Mouse (Mus musculus) cerebellum, adult (tissue): ENCODE results near the gene Dgki.
A peak's percentile ranks its signal among the peaks of the same experiment; 100 is the strongest.

Experiments
- ATAC-seq: cut with Nextera tagmentation; 2 replicates; pipeline ENCODE4 v1.9.2; 2017; ENCODE audit warnings: mild to moderate bottlenecking, moderate library complexity, mixed read lengths; ENCODE audit not compliant: insufficient number of reproducible peaks, low FRiP score, low TSS enrichment

Dgki gene

DNA sequence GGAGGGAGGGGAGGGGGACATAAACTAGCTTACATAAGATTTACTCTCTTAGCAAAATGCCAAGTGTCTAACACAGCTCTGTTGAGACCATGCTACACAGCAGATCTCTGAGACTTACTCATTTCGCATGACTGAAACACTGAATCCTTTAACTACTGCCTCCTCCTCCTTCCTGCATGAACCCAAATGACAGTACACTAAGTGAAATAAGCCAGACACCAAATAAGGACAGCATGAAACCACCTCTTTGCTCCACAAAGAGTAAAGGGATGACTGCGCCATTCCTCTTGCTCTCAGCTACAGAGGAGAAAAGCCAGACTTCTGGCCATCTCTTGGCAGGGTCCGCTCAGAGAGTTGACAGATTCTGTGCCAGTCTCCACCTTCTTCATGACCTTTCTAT, 217.0 kb downstream of the Dgki start:
- ATAC-seq = no peak

DNA sequence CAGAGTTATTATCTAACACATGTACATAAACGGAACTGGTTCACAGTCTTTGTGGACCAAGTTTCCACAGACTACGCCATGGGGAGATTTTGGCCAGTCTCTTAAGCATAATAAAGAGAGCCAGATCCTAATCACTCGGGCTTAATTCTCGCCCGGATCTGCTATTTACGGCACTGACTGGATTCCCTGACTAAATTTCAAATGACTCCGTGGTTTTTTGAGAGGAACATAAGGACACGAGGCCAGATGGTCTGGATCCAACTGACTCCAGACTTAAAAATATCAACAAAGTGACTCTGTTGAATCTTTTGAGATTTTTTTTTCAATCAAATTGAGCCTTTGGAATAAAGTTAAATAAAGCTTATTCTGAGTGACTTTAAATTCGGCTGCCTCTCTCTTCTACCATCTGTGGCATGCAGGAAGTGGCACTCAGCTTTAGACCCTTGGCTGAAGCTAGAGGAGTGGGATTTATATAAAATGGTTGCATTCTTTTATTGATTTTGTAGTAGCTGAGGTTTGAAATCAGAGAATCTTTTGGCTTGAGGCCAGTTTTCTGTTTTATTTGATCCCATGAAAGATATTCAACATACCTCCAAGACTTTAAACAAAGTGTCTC, 227.5 kb downstream of the Dgki start:
- ATAC-seq = no peak

DNA sequence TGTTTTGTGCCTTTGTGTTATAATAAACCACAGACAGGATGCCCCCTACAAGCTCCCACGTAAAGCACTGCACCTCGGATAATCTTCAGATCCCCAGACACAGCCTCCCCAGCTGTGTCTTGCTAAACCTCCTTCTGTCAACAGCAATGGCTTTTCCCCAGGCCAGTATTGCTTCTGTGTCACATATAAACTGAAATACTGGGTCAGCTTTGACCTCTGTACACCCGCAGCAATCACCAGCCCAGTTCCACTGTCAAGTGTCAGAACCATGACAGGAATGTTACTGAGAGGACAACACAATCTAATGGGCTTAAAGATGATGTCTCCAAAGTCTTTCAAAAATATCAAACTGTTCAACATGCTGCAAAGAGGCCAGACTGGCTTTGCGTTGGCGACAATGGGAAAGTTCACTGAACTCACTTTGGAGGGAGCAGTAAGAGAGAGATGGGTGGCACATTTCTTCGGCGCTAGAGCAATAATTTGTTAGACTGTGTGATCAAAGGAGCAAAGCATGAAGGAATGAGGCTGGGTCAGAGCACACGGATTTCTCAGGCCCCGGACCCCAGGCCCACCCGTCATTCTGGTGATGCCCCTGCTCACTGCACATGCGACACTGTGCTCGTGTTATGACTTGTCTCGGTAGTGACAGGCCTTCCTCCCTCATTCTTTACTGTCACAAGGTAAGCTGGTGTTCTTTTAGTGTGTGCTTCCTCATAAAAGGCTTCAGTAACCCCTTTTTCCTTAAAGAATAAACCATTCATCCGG, 230.0 kb downstream of the Dgki start:
- ATAC-seq = no peak

DNA sequence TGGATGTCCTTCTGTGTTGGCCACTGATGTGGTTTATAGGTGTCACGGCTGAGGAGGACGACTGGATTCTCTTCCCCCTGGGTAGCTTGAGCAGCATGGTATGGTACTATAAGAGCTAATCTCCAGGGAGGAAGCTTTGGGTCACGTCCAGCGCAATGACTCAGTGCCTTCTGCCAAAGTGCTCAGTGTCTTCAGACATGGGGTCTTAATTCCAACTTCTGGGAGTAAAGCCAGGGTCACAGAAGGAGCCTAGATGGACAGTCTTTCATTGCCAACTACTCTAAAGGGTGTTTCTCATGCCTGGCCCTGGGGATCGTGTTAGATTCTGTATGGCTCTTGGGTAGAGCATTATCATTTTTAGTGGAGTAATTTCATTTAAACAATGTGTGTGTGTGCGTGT, 231.2 kb downstream of the Dgki start:
- 0 out of 2 replicates have a peak, but pooled peaks have one; percentile 41 for ATAC-seq

DNA sequence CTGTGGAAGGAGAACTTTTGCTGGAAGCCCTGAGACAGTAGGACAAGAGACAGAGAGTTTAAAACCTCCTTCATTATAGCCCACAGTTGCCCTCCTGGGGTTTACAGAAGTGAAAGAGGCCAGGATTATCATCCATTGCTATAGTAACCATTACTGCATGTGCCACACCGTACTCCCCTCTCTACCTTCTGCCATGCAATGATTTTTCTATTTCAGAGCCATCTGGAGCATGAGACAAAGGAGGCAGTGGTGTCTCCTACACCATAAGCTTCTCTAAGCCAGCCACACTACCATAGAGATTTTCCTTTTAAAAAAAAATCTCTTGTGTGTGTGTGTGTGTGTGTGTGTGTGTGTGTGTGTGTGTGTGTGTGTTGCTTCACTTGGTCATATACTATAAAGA, 232.6 kb downstream of the Dgki start:
- ATAC-seq = no peak

DNA sequence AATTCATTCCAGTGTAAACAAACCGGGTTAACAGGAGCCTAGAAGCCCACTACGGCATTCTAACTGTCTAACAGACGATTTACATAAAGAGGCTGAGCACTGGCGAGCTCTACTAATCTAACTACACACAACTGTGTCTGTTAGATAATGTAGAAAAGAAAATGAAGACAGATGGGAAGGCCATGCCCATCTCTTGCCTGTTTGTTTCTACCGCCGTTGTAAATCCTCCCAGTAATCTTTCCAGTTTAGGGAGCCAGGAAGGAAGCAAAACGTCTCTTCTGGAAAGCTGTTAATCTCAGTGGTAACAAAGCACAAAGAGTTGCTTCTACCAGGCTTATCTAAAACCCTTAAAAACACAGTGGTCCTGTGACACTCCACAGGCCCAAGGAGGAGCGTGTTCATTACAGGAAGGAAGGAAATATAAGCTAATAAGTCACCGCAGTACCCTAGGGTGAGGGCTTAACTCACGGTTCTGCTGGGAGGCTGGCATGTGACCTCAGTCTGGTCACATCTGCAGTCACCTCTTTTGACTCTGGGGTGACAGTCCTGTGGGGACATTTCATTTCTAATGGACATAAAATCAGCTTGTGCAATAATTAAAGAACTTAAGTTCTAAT, 235.7 kb downstream of the Dgki start:
- no peak for ATAC-seq

DNA sequence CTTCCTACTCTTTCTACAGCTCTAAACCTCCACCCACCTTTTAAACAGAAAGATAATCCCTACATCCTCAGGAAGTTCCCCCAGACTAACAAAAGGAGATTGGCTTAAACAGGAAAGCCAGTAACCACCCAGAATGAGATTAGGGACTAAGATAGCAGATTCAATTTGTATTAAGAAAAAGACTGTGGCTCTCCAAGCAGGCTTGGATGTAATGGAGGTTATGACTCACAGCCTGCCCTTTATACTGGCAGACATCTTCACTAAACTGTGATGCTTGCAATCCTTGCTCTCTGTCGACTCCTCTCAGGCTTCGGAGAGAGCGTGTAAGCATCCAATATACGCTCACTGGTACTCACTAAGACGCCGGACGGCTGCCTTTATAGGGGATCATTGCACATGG, 236.7 kb downstream of the Dgki start:
- ATAC-seq = no peak

DNA sequence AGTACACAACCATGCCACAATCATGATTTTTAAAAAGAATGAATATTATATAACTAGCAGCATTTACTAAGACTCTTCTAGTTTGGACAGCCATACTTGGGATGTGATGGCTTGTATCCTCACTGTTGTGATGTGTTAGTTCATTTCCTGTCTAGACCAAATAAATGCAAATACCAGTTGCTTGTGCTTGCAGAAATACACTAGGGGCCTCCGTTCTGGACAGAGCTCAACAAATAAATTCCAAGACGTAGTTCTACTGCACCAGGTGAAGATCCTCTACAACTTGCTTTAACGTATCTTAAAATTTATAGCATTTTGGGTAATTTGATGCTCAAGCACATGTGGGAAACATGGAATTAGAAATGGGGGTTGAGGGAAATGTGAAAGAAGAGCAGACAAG, 239.9 kb downstream of the Dgki start:
- no peak for ATAC-seq

DNA sequence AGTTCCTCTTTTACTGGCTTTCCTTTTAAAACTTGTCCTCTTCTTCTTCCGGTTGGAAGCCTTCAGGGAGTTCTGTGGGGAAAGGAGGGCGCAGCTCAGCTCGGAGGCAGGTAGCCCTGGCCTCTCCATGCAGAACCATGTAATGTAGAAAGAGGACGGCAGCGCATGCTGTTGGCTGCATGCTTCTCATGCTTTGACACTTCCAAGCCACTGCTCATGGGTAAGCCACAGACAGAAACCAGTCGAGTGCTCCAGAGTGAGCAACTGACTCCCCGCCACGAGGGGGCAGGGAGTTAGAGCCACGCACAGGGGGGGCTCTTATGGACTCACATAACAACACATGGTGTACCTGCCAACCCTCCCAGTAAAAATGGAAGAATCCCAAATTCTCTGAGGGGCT, 242.0 kb downstream of the Dgki start:
- no peak for ATAC-seq

DNA sequence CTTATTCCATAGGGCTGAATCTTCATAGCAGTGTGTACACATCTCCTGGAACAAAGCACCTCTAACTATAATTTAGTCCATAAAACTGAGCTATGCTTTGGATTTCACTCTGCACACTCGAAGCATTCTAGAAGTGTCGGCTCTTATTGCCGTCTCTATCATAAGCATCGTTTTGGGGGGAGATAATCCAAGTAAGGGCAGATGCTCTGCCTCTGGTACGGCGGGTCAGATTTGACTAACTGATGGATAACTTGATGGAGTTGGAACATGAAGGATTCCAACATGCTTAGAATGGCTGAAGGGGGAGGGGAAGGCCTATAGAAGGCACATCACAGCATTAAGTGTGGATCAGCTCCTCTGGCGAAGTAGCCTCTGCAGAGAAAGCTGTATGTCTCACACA, 242.4 kb downstream of the Dgki start:
- ATAC-seq = no peak

DNA sequence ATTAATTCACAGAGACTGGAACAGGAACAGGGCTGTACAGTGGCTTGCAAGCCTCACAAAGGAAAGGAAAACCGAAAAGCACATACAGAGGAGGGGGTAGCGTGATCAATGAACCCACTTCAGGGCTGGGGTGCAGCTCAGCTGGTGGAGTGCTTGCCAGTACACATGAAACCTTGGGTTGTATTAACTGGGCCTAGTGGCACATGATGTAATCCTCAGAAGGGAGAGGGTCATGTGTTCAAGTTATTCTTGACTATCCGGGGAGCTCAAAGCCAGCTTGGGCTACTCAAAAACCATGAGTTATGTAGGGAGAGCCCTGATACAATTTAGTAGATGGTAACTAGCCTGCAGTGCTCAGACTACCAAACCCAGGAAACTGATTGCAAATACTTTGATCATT, 244.3 kb downstream of the Dgki start:
- no peak for ATAC-seq

DNA sequence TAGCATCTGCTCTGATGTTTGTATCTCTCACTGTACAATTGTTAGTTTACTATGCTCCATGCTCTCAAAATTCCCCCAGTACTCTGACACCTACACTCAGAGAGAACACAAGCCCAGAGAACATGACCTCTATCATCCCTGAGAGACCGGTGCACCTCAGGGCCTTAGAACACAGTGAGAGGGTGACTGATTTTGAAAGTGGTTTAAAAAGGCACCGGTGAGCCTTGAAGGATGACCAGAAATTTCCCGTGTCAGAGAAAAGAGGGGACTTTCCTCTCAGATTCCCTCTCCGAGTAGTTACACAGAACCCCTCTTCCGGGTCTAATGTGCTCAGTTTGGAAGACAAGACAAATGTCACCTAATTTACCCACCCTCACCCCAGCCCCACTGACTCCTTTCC, 244.9 kb downstream of the Dgki start:
- ATAC-seq = no peak

DNA sequence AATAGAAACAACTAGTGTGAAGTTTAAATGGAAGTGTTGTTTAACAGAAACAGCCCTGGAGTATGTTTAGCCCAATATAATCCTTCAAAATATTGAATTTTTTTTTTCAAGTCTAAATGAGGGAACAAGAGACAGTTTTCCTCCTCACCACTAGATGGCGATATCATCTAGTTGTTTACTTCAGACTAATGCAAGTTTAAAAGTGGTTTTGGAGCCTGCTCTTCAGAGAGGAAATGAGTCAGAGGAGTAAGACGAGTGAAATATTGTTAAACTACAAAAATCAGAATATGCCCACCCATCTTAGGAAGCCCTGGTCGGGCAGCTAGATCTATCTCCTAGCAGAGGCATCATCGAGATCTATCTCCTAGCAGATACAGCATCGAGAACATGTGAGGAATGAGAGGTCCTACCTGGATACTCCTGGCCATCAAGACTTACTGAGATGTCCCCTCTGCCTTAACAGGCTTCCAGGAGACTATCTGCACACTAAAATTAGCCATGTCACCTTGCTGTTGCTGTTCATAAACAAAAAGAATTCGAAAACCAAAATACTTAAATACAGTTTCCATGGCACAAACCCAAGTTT, 245.5 kb downstream of the Dgki start:
- ATAC-seq = peak; percentile 33; the same call in 1 of the 2 replicates

DNA sequence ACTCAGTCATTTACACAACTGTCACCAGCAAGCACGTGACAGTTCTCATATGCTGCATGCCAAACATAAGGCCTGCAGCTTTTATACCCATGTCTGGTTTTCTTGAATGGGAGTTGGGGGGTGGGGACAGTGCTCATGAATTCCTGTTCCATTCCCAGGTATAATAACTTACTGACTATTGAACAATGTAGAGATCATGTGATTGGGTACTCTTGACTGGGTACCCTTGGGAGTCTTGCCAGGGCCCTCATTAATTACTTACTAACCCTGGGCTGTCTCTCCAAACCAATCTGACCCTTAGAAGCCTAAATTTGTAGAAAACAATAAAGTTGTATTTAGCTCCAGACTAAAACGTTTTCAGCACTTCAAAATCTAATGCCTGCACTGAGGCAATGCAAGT, 246.6 kb downstream of the Dgki start:
- no peak for ATAC-seq

DNA sequence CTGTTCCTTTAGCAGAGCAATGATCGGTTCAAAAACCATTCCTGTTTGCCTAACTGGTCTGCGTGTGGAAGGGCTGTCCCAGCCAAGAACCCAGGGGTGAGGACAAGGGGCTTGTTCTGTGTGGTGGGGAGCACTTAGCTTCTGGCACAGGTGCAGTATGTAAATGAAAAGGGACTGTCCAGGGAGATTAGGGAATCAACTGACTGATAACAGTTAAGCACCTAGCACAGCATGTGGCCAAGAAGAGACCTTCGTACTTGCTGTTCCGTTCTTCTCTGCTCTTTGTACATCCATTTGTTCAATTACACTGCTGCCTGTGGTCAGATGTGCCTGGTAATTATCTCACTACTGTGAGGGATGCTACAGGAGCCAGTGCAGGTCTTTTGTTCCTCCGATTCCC, 248.3 kb downstream of the Dgki start:
- ATAC-seq = no peak

DNA sequence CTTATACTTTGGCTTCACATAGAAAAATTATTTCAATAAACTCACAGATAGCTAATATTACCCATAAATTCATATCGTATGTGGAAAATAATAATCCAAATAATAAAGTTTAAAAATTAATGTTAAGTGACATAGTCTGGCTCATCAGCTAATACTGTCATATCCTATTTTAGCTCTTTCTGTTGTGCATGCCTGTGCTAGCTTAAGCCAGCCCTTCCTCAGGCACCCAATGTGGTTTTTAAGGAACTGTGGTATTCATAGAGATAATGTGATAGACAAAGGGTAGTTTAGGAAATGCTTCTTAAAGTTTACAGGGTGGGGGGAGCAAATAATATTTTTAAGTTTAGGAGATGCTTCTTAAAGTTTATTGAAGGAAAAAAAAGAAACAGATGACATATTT, 248.8 kb downstream of the Dgki start:
- no peak for ATAC-seq

DNA sequence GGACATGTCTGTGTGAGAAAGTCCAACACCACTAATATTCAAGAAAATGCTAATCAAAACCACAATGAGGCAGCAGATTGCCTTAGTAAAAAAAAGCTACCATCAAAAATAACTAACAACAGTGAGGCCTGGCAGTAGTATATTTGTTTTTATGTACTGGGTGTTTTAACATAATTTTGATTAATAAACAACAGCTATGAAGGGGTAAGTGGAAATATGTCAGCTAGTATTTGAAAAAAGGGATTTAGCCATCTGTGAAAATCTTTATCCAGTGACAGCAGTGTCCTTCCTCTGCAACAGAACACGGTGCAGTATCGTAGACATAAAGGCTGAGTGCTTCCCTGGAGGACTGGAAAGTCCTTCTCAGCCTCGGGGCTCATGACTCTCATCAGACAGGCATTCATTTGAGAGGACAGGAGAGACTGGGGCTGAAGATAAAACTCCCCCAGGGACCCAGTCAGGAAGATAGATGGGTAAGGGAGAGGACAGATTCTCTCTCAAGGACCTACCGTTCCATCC, 252.3 kb downstream of the Dgki start:
- no peak for ATAC-seq

DNA sequence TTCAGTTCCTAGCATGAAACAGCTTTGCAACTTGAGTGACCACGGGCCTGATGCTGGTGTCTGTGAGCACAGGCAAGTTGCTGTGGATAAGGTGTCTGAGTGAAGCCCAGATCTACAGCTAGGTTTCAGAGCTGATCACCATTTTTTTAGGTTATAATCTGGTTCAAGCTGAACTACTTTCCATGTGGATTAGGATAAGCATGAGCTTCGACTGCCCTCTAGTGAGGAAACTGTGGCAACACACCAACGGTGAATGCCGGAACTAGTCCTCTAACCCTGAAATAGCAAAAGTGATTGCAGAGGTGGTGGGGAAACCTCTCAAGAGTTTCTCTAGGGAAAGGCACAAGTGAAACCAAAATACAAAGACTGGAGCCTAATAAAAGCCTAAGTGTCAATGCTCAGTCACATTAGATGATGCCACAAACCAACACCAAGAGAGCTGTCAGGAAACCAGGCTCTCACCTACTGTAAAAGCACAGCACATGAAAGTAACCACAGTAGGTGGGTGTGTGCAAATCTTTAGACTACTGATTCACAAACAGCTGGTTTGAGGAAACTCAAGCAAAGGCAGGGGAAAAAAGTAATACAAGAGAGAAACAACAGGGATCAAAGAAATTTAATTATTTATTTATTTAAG, 253.7 kb downstream of the Dgki start:
- ATAC-seq = peak; percentile 74; the same call in 1 of the 2 replicates

DNA sequence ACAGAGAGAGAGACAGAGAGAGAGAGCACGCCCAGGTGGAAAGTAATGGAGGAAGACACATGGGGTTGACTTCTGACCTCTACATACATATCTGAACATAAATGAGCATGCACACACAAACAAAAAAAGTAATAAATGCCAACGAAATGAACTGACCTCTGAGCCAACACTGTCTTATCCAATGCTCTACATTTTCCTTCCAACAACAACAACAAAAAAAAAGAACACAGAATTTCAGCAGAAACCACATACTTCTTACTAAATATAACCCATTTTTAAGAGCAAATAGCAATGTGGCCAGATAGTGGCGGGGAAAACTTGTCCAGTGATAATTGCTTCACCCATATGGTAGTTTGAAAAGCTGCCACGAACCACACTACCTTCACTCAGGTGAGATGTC, 255.2 kb downstream of the Dgki start:
- no peak for ATAC-seq

DNA sequence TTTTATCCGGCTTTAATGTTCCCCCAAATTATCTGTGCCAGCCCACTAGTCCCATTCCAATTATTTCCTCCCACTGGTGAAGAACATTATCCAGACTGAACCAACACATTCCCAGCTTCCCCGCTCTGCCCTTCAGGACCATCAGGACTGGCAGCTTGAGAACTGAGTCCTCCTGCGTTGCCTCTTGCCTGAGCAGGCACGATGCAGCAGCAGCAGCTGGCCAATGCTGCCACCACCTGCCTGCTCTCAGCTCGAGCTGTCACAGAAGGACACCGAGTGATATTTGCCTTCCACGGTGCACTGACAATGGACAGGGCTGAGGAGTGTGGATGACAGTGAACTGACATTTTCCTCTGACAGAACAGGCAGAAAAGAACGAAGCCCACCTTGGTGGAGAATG, 261.5 kb downstream of the Dgki start:
- peak; percentile 80 for ATAC-seq
